Mouse (Mus musculus) CD4-positive, CD25-positive, alpha-beta regulatory T cell, adult 2 months (primary cell): ENCODE data around the gene Lmo2.
"Not testable (repeated sequence)": the region's sequence is repeated elsewhere in the genome, so short reads cannot be mapped to it uniquely, and the experiment has no call there.

Source experiments
- DNase-seq: peaks from one replicate; pipeline ENCODE4 v3.0.0-alpha.2; 2012; ENCODE audit warnings: low read depth, low spot score

Lmo2 gene

DNA sequence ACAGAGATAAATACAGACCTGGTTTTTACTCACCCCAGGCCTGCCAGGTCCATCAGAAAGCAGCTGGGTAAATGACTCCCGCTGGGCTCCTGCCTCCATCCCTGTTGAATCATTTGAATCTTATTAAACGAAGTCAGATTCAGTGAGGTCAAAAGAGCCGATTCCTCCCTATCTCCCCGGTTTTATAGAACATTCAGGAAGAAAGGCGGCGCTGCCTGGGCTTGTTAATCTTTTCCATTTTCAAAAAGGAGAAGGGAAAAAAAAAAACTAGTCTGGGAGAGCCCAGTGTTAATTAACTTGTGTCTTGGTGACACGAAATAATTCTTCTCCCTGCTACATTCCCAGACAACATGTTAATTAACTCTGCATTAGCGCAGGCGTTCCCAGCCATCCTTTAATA, 19.9 kb downstream of the Lmo2 start:
- DNase-seq, result no peak

DNA sequence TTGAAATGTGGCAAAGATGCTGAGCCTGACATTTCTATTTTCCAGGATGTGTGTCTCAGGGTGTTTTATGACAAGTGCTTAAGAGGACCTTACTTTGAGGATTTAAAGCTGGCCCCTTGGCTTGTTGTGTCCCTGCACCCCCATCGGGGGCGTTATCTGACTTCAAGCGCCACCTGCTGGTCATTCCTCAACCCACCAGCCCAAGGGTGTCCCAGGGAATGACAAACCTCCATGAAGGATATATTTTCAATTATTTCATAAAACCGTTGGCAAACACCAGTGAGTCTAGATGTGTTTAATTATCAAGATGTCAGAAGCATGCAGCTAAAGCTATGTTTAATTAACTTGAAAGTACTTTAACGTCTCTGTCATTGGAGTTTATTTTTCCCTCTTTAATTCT, 24.5 kb downstream of the Lmo2 start:
- DNase-seq, result peak; percentile 75

DNA sequence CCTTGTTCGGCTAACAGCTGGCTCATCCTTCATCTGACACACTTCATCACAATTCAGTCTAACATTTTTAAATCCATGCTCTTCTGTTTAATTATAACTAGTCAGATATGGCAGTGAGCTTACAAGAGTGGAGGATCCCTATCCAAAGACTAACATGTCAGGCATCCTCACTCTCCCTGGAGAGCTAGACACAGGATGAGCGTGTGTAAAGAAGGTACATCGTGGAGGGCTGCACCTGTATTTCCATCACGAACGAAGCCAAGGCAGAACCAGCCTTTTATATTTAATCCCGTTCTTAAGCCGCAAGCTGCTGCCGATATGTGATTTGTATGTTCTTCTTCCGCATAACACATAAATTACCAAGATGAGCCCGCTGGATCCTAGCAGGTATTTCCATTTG, 25.4 kb downstream of the Lmo2 start:
- no peak for DNase-seq

DNA sequence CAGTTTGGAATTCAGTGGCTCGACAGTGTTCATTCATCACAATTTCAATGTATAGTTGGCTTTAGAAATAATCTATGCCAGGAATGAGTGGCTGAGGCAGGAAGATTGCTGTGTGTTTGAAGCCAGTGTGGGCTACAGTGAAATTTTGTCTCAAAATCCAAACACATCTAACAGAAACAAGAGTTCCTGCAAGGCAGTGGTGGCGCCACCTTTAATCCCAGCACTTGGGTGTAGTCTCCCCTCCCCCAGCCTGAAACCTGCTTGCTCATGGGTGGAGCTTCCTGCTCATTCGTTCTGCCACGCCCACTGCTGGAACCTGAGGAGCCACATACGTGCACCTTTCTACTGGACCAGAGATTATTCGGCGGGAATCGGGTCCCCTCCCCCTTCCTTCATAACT, 29.8 kb downstream of the Lmo2 start:
- not testable (repeated sequence) for DNase-seq

DNA sequence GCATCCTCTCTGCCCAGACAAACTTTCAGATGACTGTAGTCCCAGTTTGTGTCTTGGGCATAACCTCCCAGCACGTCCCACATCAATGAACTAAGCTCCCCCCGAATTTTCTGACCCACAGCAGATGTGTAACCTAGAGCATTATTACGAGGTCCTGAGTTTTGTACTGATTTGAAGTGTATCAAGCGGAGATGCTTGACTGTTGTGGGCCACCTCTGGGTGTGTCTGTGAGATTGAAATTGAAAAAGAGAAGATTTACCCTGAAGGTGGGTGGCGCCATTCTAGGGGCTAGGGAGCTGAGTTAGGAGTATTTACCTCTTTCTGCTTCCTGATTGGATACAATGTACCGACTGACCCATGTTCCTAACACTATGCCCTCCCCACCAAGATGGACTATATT, 31.9 kb downstream of the Lmo2 start:
- no peak for DNase-seq

DNA sequence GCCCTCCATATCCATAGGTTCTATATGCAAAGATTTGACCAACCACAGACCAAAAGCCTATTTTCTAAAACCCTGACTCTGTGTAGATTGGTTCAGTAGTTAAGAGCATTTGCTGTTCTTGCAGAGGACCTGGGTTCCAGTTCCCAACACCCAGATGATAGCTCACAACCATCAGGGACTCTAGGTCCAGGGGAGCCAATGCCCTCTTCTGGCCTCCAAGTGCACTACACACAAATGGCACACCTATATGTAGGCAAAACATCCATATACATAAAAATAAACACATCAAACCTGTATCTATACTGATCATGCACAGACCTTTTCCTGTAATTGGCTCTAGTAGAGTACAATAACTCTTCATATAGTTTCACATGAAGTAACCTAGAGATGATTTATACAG, 33.5 kb downstream of the Lmo2 start:
- DNase-seq, result no peak

DNA sequence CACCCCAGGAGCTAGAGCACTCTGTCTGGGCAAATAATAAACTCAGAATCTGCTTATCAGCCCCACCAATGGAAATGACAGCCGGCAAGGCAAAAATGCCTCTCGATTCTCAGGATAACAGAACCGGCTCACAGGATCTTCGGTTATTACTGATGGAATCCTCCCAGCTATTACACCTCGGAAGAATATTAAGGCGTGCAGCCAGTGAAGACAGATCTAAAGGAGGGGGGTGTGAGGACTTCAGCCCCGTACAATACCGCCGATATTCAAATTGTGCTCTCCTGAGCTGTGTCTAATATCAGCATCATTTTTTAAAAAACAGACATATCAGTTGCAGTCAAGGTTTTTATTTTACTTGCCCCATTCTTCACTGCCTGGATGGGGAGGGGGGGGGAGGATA, 34.4 kb downstream of the Lmo2 start:
- no peak for DNase-seq

DNA sequence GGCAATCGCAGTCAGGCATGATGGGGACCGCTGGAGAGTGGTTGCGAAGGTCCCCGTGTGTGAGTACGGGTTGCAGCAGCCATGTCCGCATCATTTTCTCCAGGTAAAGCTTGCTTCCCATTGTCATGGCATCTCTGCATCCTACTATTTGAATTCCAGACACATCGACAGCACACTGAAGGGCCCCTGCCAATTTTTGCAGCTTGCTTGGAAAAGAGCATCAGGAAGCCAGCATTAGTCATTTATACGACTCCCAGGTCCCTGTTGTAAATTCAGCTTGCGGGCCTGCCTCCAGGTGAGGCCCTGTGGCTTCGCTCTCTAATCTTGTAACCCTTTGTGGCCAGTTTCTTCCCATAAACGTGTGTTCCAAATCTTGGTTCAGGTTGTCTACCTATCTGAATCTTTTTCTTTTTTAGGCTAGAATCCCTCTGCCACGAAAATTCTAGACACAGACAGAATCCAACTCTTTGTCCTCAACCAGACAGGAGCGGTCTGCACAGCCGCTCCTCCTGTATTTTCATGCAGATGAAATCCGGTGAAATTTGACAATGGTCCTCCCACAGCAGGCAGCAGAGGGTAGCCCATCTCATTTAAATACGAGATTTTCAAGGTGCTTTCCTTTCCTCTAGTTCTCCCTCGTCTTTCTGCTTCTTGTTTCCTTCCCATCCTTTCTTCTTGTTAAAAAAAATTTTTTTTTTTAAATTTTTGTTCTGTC, 35.0 kb downstream of the Lmo2 start:
- no peak for DNase-seq

DNA sequence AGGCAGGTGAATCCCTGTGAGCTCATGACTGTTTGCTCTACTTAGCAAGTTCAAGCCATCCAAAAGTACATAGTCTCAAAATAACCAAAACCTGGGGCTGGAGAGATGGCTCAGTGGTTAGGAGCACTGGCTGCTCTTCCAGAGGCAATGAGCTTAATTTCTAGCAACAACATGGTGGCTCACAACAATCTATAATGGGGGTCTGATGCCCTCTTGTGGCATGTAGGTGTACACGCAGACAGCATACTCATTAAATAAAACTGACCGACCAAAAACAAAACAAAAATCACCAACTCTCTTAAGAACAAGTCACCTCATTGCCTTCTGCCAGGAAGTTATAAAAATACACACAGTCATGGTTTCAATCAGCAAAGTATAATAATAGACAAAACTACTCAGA, 43.3 kb downstream of the Lmo2 start:
- DNase-seq, result peak; percentile 38

DNA sequence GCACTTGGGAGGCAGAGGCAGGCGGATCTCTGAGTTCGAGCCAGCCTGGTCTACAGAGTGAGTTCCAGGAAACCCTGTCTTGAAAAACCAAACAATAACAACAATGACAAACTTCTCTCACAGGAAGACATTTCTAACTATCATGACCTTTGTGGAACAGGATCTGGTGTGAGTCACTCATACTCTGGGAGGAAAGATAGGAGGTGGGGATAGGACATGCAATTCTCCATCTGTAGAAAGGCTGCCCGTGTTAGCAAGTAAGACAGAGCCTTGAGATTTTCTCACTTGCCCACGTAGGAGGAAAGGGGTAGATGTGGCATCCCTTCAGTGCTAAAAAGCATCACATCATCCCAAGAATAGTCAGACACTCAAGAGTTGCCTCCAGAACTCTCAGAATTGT, 44.1 kb downstream of the Lmo2 start:
- DNase-seq, result no peak

DNA sequence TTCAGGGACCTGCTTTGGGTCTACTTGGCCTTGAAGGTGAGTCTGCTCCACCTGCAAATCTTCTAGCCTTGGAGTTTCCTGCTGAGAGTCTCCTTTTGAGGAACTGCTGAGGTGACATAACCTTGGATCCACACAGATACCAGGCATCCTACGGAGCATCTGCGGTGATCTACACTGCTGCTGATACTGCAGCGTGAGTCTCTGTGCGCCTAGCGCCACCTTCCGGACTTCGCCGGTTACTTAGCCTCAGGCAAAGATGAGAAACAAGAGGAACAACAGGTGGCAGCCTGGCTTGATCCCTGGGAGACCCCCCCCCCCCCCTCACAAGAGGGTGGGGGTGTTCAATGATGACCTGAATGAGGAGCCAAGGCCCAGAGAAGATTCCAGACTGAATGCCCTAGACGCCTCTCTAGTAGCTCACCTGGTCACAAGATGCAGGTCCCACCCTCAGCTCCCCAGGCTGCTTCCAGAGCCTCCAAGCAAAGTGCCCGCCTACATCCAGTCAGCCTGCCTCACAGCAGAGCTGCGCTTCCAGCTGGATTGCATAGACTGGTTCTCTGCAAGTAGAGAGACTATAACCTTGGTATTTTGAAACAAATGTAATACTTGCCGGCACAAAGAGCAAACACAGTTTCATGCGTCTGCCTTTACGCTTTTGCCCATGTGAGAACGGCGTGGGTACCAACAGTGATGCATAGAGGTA, 45.1 kb downstream of the Lmo2 start:
- peak; percentile 52 for DNase-seq

DNA sequence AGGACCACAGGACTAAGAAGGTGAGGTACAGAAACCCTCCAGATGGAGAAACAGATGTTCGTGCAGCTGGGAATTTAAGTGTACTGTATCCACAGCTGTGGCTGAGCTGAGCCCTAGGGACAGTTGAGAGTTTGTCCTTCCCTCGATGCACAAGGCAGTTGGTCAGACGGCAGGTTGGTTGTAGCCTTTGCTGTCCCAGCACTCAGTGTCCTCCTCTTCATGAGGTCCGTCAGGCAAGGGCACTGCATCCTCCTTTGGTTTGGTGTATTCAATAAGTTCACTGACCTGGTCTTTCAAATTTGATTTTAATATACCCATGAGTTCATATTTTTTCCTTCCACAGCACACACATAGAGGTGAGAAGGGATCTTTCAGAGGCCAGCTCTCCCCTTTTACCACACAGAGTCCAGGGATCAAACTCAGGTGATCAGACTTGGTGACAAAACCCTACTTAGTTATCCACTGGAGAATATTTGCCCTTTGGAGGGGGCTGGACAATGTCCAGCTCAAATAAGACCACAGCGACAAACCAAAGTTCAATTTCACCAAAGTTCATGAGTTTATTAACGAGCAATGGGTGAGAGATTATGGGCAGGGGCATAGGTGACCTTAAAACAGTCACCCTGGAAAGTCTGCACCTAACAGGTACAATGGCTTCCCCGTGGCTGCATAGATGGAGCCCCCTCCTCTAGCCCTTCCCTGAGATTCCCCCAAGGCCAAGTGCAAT, 50.2 kb downstream of the Lmo2 start:
- no peak for DNase-seq

DNA sequence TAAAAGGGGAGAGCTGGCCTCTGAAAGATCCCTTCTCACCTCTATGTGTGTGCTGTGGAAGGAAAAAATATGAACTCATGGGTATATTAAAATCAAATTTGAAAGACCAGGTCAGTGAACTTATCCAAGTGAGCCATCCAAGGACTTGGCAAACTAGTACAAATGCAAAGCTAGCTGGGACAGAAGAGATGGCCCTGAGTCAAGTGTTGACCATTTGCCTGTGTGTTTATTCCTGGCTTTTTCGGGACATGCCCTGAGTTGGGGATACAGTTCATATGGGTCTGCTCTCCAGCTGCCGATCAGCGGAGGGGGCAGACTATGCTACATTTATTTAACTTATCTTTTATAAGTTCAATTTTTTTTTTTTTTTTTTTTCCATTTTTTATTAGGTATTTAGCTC, 51.1 kb downstream of the Lmo2 start:
- DNase-seq, result not testable (repeated sequence)

DNA sequence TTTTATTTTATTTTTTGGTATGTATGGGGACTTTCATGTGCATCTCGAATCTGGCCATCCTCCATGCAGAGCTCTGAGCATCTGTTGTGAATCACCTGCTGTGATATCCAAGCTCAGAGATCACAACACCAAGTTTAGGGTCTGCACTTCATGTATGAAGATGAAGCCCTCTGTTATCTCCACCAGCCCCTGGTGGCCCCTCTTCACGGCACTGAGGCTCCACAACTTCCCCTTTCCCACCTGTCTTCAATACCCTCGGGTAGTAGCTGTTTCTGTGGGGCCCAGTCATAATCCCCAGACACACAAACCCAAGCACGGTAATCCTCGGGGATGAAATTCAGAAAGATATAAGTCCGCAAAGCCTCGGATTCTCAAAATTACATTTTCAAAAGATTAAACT, 65.3 kb downstream of the Lmo2 start:
- no peak for DNase-seq

DNA sequence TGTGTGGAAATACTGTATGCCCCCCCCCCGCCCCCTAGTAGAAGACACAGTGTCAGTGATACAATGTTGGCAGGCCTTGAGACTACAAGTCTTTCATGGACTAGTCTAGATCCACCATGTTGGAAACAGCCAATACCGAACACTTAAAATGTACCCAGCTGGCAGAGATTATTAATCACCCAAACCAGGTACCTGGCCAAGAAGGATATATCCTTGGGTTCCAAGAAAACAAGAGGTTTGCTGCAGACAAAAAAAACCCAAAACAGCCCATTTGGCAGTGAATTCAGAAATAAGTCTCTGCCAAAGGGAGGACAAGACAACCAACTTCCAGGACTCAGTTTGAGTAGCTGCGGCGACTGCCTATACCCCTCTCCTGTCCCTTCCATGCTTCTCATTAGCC, 66.9 kb downstream of the Lmo2 start:
- no peak for DNase-seq

DNA sequence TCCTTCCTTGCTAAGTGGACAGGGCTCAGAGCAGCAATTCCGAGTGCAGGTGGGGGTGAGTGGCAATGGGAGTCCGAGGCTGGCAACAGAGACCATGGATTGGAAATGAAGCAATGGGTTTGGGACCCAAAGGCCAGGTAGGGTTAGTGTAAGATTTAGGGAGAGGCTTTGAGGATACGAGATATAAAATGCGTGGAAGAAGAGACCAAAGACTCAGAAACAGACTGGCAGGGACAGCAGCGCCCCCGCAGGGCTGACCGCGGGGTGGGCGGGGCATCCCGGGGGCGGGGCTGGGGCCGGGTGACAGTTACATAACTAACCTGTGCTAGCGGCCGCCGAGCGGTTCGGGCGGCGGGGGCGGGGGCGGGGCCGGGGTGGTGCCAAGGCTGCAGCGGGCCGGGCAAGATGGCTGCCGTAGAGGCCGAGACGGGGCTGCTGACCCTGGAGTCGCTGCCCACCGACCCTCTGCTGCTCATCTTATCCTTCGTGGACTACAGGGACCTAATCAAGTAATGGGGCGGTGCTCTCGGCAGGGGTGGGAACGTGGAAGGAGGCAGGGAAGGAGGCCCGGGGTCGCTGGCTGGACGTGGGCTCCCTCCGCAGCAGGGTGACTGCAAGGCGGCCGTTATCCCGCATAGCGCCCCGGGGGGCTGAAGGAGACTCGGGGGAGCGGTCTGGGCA, 69.8 kb downstream of the Lmo2 start, which contains the start of gene Fbxo3:
Fbxo3 (plus strand) TSS at position 264 of the 681 bp plus-strand sequence.
- DNase-seq, result peak; percentile 87

DNA sequence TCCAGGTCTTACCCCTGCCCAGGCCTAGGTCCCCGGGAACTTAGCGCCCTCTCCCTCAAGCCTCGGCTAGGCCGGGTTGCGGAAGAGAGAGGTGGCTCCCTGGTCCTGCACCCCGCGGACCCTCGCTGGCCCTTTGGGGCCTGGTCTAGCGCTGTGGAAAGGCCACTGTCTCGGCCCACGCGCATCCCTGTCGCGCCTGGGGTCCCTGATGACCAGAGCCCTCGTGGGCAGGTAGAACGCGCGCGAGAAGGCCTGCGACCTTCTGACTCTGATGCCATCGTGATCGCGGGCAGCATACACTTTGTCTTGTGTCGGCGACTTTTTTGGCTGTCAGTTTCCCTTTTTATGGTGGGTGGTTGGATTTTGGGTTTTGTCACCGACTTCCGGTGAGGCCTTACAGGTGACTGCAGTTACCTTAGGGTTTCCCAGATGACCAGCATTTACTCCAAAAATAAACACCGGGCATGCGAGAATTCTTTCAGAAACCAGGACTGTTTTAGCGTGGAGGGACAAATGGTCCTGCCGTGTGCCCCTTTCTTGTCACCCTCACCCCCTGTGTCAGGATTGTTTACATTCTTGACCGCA, 70.4 kb downstream of the Lmo2 start, which contains the start of gene 4931422A03Rik:
4931422A03Rik (minus strand) TSS at position 223 of the 585 bp plus-strand sequence.
- DNase-seq, result no peak

DNA sequence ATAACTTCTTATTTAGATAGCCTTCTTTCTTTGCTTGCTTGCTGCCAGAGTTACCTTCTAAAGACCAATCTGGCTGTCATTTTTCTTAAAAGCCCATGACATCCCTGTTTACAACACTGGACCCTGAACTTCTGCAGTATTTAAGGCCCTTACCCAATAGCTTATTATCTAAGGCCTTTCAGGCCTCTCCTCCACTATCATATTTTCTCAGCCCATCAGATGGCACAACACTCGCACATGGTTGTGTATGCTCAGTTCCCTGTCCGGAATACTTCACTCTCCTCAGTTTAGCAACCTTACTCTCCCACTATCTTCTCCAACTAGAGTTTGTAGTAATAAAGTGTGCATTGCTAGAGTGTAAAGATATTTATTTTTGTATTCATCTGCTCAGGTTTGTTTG, 71.3 kb downstream of the Lmo2 start:
- DNase-seq, result no peak

DNA sequence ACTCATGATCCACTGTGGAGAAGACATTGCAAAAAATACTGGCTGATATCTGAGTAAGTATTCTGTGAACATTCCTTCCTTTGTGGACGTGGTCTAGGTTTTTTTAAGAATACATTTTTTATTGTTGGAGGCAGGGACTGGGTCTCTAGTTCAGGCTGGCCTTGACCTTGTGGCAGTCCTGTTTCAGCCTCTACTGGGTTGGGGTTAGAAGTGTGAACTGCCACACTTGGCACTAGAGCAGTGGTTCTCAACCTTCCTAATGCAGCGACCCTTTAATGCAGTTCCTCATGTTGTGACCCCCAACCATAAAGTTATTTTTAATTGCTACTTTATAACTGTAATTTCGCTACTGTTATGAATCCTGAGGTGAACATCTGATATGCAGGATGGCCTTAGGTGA, 72.6 kb downstream of the Lmo2 start:
- no peak for DNase-seq
